Mouse (Mus musculus): ENCODE data around the gene Cdk19.

- no peak for TF ChIP-seq TAL1 (IDR thresholded peaks at IDR 0.05; ENCODE audit: low read length)
- no peak for TF ChIP-seq GATA1 (IDR thresholded peaks at IDR 0.05; ENCODE audit: low read length)
Measured at GRCm38 (mm10) chr10:40448444-40448843, 109.1 kb downstream of the Cdk19 start.

Data from erythroblast, embryonic 14.5 days (primary cell).